Mouse (Mus musculus) midbrain, postnatal 0 days (tissue): ENCODE measurements around the gene Dapk1. TPM values are rescaled to one million over a fixed set of nuclear protein-coding genes. Genes with fewer than 3 reads are reported as not detected.
A peak's percentile ranks its signal among the peaks of the same experiment; 100 is the strongest.

ENCODE experiments used
- ATAC-seq: fragments of 200-750 bp; cut with Nextera tagmentation; 2 replicates; pipeline ENCODE4 v1.8.0; 2017; ENCODE audit warnings: moderate number of reproducible peaks, mild to moderate bottlenecking, moderate TSS enrichment, moderate library complexity; ENCODE audit not compliant: low FRiP score
- DNase-seq: peaks from one replicate; pipeline ENCODE4 v3.0.0-alpha.2; 2015; ENCODE audit warnings: low spot score
- H3K27ac ChIP-seq: fragments of 300-500 bp; sonication (generic); 2 replicates; pipeline ENCODE4 v1.5.1; 2014; ENCODE audit warnings: low read depth, mild to moderate bottlenecking, low read length, mixed read lengths
- H3K27me3 ChIP-seq: fragments of 300-500 bp; sonication (generic); 2 replicates; pipeline ENCODE4 v1.6.1; 2014; ENCODE audit warnings: low read length, control low read depth, mixed read lengths; ENCODE audit not compliant: insufficient read depth
- H3K36me3 ChIP-seq: fragments of 300-500 bp; sonication (generic); 2 replicates; pipeline ENCODE4 v1.6.1; 2014; ENCODE audit warnings: low read length, control low read depth, mixed read lengths; ENCODE audit not compliant: insufficient read depth
- H3K4me1 ChIP-seq: fragments of 300-500 bp; sonication (generic); 2 replicates; pipeline ENCODE4 v1.6.1; 2014; ENCODE audit warnings: mild to moderate bottlenecking, control low read depth, antibody characterized with exemption, low read length, mixed read lengths; ENCODE audit not compliant: insufficient read depth
- H3K4me2 ChIP-seq: fragments of 300-500 bp; sonication (generic); 2 replicates; pipeline ENCODE4 v1.6.1; 2014; ENCODE audit warnings: low read depth, mild to moderate bottlenecking, low read length, mixed read lengths; ENCODE audit not compliant: poor library complexity, severe bottlenecking
- H3K4me3 ChIP-seq: fragments of 300-500 bp; sonication (generic); 2 replicates; pipeline ENCODE4 v1.5.1; 2014; ENCODE audit warnings: low read depth, mild to moderate bottlenecking, low read length, moderate library complexity
- H3K9ac ChIP-seq: fragments of 300-500 bp; sonication (generic); replicated peaks from 2 replicates; pipeline ENCODE4 v1.6.1; 2014; ENCODE audit warnings: mild to moderate bottlenecking, low read length, moderate library complexity, mixed read lengths; ENCODE audit not compliant: poor library complexity, severe bottlenecking
- H3K9me3 ChIP-seq: fragments of 300-500 bp; sonication (generic); 2 replicates; pipeline ENCODE4 v1.6.1; 2016; ENCODE audit warnings: low read length, control low read depth
- CTCF ChIP-seq: IDR thresholded peaks from 2 replicates; pipeline ENCODE4 v1.5.1; 2016; ENCODE audit warnings: antibody characterized with exemption, mild to moderate bottlenecking
- WGBS: fragments of 180-500 bp; shearing (Covaris S2); extraction: QIAGEN DNeasy Blood & Tissue Kit; methylation state at CpG from one replicate; pipeline ENCODE4 v1.1.7; 2014; 5-methylcytosine and 5-hydroxymethylcytosine counted together
- polyA plus RNA-seq: library from polyadenylated mRNA; unstranded; fragments of >200 nt; fragmentation: Nextera tagmentation; extraction: Ambion mirVana; gene quantifications from 2 replicates; pipeline ENCODE4 v1.2.1, GENCODE M21; 2015
- total RNA-seq: library from RNA; depleted of rRNA; stranded (reverse); fragments of >200 nt; gene quantifications from 2 replicates; pipeline ENCODE4 v1.2.3, GENCODE M21; 2014

Gene Dapk1
- total and polyA plus RNA-seq, 2 experiments from 2014 or later, result 27.6 to 68.9 TPM

- Histone ChIP-seq H3K4me2 (no peak overlapping the region), H3K9me3 (no peaks in the 10 kb centered on the region), H3K9ac (no peak overlapping the region), H3K4me1 (0 out of 2 replicates have a peak, but pooled peaks cover 3% of the 10 kb centered on the region), H3K36me3 (peaks cover 4% of the 10 kb centered on the region), H3K27ac (no peak overlapping the region), H3K27me3 (no peaks in the 10 kb centered on the region), H3K4me3 (no peak overlapping the region)
- no peak for TF ChIP-seq CTCF
- DNase-seq, result no peak
- 67% methylated on average over 3 of the region's 3 CpGs for WGBS
- no peak for ATAC-seq
Observed at GRCm38 (mm10) chr13:60612160-60612559, 10.4 kb downstream of the Dapk1 start.

- peaks cover 9% of the 10 kb centered on the region for H3K36me3 ChIP-seq
- no peak overlapping the region for H3K9ac ChIP-seq
- 63% methylated on average over 8 of the region's 8 CpGs for WGBS
- DNase-seq (peak; percentile 88), ATAC-seq (peak; percentile 63)
- no peak overlapping the region for H3K27ac ChIP-seq
- no peak for TF ChIP-seq CTCF
- no peak overlapping the region for H3K4me2 ChIP-seq
- H3K27me3 ChIP-seq, result no peaks in the 10 kb centered on the region
- peaks cover 3% of the 10 kb centered on the region; the same call in 1 of the 2 replicates for H3K4me1 ChIP-seq
- H3K9me3 ChIP-seq, result no peaks in the 10 kb centered on the region
- no peak overlapping the region for H3K4me3 ChIP-seq
Observed at GRCm38 (mm10) chr13:60614154-60614553, 12.4 kb downstream of the Dapk1 start.

GRCm38 (mm10) chr13:60615057-60615650 is 13.4 kb downstream of the Dapk1 start:
- H3K4me2 ChIP-seq, result no peak overlapping the region
- H3K36me3 ChIP-seq, result peaks cover 9% of the 10 kb centered on the region
- no peak for TF ChIP-seq CTCF
- H3K27ac ChIP-seq, result no peak overlapping the region
- H3K4me1 ChIP-seq, result peaks cover 3% of the 10 kb centered on the region; the same call in 1 of the 2 replicates
- no peaks in the 10 kb centered on the region for H3K27me3 ChIP-seq
- ATAC-seq (no peak), DNase-seq (no peak)
- H3K9ac ChIP-seq, result no peak overlapping the region
- H3K9me3 ChIP-seq, result no peaks in the 10 kb centered on the region
- no peak overlapping the region for H3K4me3 ChIP-seq
- WGBS, result 70% methylated on average over 15 of the region's 15 CpGs

- H3K9ac ChIP-seq, result no peak overlapping the region
- H3K27ac ChIP-seq, result no peak overlapping the region
- no peak overlapping the region for H3K4me3 ChIP-seq
- peaks cover 3% of the 10 kb centered on the region; the same call in 1 of the 2 replicates for H3K4me1 ChIP-seq
- peaks cover 9% of the 10 kb centered on the region for H3K36me3 ChIP-seq
- WGBS, result 49% methylated on average over 6 of the region's 6 CpGs
- H3K27me3 ChIP-seq, result no peaks in the 10 kb centered on the region
- ATAC-seq, result no peak
- no peak for TF ChIP-seq CTCF
- DNase-seq, result no peak
- H3K4me2 ChIP-seq, result no peak overlapping the region
- H3K9me3 ChIP-seq, result no peaks in the 10 kb centered on the region
Observed at GRCm38 (mm10) chr13:60616036-60616435, 14.3 kb downstream of the Dapk1 start.

- Histone ChIP-seq H3K27me3 (no peaks in the 10 kb centered on the region), H3K36me3 (peaks cover 6% of the 10 kb centered on the region; the same call in 1 of the 2 replicates), H3K4me2 (no peak overlapping the region), H3K4me1 (peaks cover 3% of the 10 kb centered on the region; the same call in 1 of the 2 replicates), H3K4me3 (no peak overlapping the region), H3K9me3 (no peaks in the 10 kb centered on the region), H3K9ac (no peak overlapping the region), H3K27ac (no peak overlapping the region)
- no peak for TF ChIP-seq CTCF
- no peak for DNase-seq
- ATAC-seq, result no peak
- WGBS, result 80% methylated on average over 9 of the region's 9 CpGs
Observed at GRCm38 (mm10) chr13:60618287-60618686, 16.5 kb downstream of the Dapk1 start.

GRCm38 (mm10) chr13:60619723-60620122 is 18.0 kb downstream of the Dapk1 start:
- H3K9me3 ChIP-seq, result no peaks in the 10 kb centered on the region
- peaks cover 6% of the 10 kb centered on the region; the same call in 1 of the 2 replicates for H3K36me3 ChIP-seq
- 65% methylated on average over 6 of the region's 6 CpGs for WGBS
- DNase-seq (no peak), ATAC-seq (no peak)
- no peaks in the 10 kb centered on the region for H3K27me3 ChIP-seq
- no peak overlapping the region for H3K4me2 ChIP-seq
- H3K9ac ChIP-seq, result no peak overlapping the region
- TF ChIP-seq CTCF, result no peak
- H3K27ac ChIP-seq, result no peak overlapping the region
- peaks cover 3% of the 10 kb centered on the region; the same call in 1 of the 2 replicates for H3K4me1 ChIP-seq
- H3K4me3 ChIP-seq, result no peak overlapping the region
